Mouse (Mus musculus) T-cell, adult 2 months (primary cell): Measurements from ENCODE around the gene Gsx2.

Experiments used
- DNase-seq: peaks from one replicate; pipeline ENCODE4 v3.0.0; 2022; ENCODE audit warnings: low spot score

Gene Gsx2

DNA sequence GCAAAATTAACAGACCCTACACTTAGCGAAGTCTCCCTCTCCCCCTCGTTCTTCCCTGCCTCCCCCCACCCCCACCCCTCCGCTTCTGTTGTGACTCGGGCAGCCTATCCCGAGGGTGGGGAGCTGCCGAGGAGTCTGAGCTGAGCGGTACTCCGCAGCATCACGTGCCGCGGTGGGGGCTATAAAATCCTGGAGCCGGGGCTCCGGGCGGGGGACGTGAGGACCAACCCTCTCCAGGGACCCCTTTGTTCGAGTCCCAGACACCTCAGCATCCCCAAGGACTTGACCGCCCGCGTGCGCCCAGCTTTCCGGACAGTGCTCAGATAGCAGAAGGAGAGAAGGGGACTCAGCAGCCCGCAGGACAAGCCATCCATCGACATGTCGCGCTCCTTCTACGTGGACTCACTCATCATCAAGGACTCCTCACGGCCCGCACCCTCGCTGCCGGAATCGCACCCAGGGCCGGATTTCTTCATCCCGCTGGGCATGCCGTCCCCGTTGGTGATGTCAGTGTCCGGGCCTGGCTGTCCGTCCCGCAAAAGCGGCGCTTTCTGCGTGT is at the start of gene Gsx2:
Gene Gsx2 (plus strand): TSS at position 219 of the 559 bp plus-strand sequence.
- no peak for DNase-seq

DNA sequence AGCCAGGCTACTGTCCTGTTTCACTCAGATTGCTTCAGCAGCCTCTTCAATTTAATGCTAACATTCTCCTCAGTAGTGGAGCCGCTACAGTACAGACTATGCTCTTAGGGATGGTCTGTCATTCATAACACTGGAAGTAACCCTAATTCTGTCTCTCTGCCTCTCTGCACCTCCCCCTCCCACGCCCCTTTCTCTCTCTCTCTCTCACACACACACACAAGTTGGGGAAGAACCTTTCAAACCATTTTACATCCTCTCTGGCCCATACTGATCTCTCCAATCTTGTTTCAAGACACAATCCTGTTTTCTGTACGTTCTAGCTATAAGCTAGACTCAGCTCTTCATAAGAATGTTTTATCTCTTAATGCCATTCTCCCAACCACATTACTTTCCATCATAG is 39.9 kb upstream of the Gsx2 start:
- DNase-seq: no peak

- no peak for DNase-seq
Measured at GRCm38 (mm10) chr5:75039307-75039706, 36.1 kb upstream of the Gsx2 start.

GRCm38 (mm10) chr5:75043011-75043445 is 32.4 kb upstream of the Gsx2 start:
- DNase-seq: peak; percentile 16

- no peak for DNase-seq
Measured at GRCm38 (mm10) chr5:75043621-75044301, 31.6 kb upstream of the Gsx2 start.

DNA sequence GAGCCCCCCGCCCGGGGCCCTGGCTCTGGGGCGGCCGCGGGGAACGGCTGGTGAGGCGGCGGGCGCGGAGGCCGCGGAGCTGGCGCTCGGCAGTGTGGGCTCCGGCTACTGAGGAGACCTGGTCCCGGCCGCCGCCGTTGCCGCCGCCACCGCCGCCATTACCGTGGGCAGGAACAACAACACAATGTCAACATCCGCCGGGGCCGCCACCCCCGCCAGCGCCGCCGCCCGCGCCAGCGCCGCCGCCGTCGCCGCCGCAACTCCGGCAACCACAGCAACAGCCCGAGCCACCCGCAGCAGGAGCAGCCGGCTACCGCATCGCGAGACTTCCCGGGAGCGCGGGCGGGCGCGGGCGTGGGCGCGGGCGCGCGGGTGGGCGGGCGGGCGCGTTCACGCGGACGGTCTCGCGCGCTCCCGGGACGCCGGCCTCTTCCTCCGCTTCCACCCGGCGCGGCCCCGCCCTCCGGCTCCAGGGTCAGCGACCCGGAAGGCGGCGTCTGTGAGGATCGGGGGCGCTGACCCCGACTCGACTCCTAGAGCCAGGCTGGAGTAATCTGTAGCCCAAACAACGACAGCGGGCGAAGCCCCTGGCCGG is 31.0 kb upstream of the Gsx2 start, which contains the start of gene Chic2:
Gene Chic2 (minus strand): TSS at position 465 of the 595 bp plus-strand sequence.
- DNase-seq: peak; percentile 88

GRCm38 (mm10) chr5:75045371-75045770 is 30.0 kb upstream of the Gsx2 start:
- no peak for DNase-seq

DNA sequence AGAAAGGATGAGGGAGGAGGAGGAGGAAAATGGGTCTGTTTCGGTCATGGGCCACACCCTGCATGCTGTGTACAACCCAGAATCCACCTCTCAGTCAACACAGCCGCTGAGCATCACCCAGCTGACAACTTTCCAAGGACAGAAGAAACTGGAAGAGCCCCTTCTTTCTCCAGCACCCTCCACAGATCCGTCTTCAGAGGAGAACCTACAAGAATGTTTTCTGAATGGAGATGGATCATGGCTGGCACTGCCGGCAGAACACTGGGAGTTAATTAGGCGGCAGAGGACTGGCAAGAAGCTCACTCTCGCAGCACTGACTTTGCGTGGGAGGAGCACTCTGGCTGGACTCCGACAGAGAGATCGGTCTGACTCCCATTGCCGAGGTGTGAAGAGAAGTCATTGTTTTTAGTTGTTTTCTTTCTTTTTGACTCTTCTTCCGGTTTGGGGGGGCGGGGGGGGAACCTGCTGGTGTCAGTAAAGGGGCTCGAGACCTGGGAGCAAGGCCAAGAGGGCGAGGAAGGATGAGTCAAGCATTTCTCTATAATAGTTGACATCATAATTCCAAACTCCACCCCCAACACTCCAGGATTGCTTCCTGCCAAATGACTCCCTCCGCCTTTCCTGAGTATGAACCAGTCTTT is 28.6 kb upstream of the Gsx2 start:
- DNase-seq: no peak

GRCm38 (mm10) chr5:75051109-75051508 is 24.3 kb upstream of the Gsx2 start:
- no peak for DNase-seq

GRCm38 (mm10) chr5:75063177-75063576 is 12.2 kb upstream of the Gsx2 start:
- DNase-seq: no peak

GRCm38 (mm10) chr5:75066715-75067114 is 8.7 kb upstream of the Gsx2 start:
- peak; percentile 62 for DNase-seq

DNA sequence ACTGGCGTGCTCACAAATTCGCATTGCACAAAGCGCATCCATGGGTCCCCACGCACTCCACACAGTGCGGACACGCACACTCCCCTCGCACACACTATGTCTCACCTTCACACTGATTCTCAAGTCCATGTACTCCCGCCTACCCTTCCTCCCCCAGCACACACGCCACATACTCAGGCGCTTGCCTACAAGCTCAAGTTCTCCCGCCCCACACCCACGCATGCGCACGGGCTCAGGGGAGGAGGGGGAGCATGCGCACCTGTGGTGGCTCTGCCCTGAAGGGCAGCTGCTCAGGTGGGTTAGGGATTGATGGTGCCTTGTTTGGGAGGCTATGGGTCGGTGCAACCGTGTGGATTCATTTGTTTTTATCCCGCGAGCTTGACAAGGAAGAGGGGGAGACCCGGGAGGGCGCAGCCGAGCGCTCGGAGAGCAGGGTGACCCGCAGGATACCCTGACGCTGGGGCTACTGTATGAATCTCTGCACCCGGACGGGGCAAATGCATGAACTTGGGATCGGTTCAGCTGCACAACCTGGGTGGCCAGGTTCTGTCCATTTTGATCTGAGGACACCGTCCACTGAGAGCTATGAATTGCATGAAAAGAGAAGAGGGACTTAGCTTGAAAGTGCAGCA is 8.2 kb upstream of the Gsx2 start:
- peak; percentile 87 for DNase-seq

GRCm38 (mm10) chr5:75070132-75070531 is 5.3 kb upstream of the Gsx2 start:
- no peak for DNase-seq

DNA sequence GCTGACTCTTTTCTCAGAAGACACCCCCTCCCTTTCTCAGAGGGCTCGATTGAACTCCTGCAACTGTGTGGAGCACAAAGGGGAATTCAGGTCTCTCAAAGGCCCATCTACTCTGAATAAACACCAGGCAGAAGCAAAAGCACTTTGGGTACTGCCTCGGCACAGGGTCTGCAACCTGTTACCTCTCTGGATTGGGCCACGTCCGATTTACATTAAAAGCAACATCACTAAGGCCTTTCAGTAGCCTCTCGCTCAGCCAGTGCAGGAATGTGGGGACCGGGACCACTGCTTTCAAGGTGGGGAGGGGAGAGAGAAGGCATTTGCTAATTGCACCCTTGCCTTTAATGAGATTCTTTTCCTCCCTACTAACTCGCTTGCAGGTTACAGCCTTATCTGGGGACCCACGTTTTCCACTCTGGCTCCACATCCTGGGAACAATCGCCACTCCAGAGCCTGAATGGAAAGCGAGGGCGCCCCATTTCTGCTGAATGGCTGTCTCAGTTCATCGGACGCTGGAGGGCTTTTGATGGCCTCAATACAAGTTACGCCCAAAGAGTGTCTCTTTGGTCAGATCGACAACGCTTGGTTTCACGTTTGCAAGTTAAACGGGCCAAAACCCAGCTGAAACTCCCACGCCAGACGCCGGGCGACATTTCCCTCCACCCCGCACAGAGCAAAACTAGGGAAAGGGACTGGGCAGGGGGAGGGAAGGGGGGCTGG is 4.6 kb upstream of the Gsx2 start:
- no peak for DNase-seq

DNA sequence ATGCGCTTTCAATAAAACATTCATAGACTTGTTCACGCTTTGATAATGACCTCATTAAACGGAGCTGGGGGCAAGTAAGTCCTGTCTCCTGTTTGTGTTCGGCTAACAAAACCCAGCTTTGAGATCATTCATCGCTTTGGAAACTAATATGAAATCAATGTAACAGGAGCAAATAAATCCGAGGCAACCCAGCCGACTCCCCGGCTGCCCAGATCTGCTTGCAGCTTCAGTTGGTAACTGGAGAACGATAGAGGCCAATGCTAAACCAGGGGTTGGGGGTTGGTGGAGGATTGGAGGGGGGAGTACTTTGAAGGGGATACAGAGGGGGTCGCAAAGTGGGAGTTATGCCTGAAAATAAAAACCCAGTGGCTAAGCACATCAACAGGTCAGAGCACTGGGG is 3.5 kb upstream of the Gsx2 start:
- no peak for DNase-seq

- no peak for DNase-seq
Measured at GRCm38 (mm10) chr5:75072532-75072931, 2.9 kb upstream of the Gsx2 start.

DNA sequence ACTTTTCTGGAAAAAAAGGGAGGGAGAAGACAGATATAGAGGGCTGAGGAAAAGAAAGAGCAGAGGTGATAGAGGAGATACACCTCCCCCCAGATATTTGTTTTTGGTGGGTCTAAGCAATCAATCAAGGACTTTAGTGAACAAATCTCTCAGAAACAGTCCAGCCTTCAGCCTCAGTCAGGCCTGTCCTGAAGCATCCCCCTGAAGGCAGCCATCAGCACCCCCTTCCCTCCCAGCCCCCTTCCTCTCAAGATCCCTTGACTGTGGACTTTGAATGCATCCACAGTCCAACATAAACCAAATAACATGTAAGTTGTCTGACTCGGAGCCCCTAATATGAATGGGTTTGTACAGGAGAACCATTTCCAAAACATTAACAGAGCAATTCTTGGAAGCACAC is 2.2 kb upstream of the Gsx2 start:
- no peak for DNase-seq

DNA sequence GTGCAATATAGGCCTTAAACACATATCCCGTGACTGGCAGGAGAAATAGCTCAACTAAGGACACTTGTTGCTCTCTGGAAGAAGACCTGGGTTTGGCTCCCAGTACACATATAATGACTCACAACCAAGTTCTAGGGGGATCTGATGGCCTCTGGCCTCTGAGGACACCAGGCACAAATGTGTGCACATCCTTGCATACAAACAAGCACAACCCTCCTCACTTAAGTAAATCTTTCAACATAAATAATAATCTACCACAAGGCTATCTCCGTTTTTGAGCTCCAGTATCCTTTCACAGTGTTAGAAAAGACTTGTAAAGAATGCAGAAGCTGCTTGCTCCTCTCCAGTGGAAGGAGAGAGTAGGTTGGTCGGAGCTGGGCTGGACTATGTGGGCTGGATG is 1.7 kb upstream of the Gsx2 start:
- no peak for DNase-seq

GRCm38 (mm10) chr5:75074132-75074531 is 1.3 kb upstream of the Gsx2 start:
- no peak for DNase-seq

DNA sequence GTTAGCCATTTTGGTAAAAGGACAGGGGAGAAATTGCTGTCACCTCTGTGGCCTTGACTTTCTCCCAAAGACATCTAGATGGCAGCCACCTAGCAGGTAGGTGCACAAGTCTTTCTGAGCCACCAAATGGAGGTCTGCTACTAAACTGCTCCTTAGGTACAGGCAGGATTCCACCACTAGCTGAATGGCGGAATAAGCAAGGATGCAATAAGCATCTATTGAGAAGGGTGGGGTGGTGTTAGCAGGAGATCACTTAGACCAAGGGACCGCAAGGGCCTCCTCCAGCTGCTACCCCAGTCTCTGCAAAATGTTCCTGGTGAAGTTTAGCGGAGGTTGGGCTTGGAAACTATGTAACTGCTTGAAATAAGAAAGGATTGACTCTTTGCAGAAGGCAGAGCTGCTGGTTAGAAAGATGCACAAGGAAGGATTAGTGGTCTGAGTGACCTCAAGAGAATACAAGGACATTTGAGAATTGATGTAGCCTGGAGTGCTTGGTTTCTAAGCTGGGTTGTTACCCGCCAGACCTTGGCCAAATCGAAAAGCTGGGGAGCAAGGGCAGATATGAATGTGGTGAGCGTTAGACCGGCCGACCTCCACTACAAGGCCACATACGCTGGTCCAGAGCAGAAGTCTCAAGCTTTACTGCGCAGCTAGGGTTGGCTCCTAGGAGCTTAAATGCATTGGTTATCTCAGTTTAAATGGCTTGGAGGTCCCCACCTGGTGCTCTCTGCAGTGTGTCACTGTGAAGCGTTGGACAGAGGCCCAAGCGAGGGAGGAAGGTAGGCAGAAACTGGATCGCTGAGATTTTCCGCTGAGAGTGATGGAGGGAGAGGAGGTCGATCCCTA is 641 bp upstream of the Gsx2 start:
- DNase-seq: no peak
